Mouse (Mus musculus) forebrain, embryonic 16.5 days (tissue): ENCODE data around the gene Ifna4. TPM values are rescaled to one million over a fixed set of nuclear protein-coding genes. Genes with fewer than 3 reads are reported as not detected.
"Not testable (repeated sequence)": the region's sequence is repeated elsewhere in the genome, so short reads cannot be mapped to it uniquely, and the experiment has no call there.

ENCODE experiments used
- ATAC-seq: fragments of 200-750 bp; cut with Nextera tagmentation; 2 replicates; pipeline ENCODE4 v1.8.0; 2017; ENCODE audit warnings: mild to moderate bottlenecking, moderate library complexity
- H3K27ac ChIP-seq: fragments of 300-500 bp; sonication (generic); 2 replicates; pipeline ENCODE4 v1.5.1; 2014; ENCODE audit warnings: low read length, control low read depth
- H3K27me3 ChIP-seq: fragments of 300-500 bp; sonication (generic); replicated peaks from 2 replicates; pipeline ENCODE4 v1.6.1; 2014; ENCODE audit warnings: low read length; ENCODE audit not compliant: control insufficient read depth, insufficient read depth
- H3K36me3 ChIP-seq: fragments of 300-500 bp; sonication (generic); 2 replicates; pipeline ENCODE4 v1.6.1; 2014; ENCODE audit not compliant: control insufficient read depth, insufficient read depth
- H3K4me1 ChIP-seq: fragments of 300-500 bp; sonication (generic); replicated peaks from 2 replicates; pipeline ENCODE4 v1.6.1; 2014; ENCODE audit warnings: low read length; ENCODE audit not compliant: control insufficient read depth, insufficient read depth
- H3K4me2 ChIP-seq: fragments of 300-500 bp; sonication (generic); 2 replicates; pipeline ENCODE4 v1.6.1; 2014; ENCODE audit warnings: mild to moderate bottlenecking, low read length, control low read depth
- H3K4me3 ChIP-seq: fragments of 300-500 bp; sonication (generic); replicated peaks from 2 replicates; pipeline ENCODE4 v1.5.1; 2014; ENCODE audit warnings: mild to moderate bottlenecking, low read length, control low read depth
- H3K9ac ChIP-seq: fragments of 300-500 bp; sonication (generic); replicated peaks from 2 replicates; pipeline ENCODE4 v1.6.1; 2014; ENCODE audit warnings: low read depth, low read length, control low read depth
- H3K9me3 ChIP-seq: fragments of 300-500 bp; sonication (generic); 2 replicates; pipeline ENCODE4 v1.6.1; 2016; ENCODE audit warnings: low read length; ENCODE audit not compliant: control insufficient read depth
- WGBS: fragments of 180-500 bp; shearing (Covaris S2); extraction: QIAGEN DNeasy Blood & Tissue Kit; methylation state at CpG from one replicate; pipeline ENCODE4 v1.1.7; 2014; 5-methylcytosine and 5-hydroxymethylcytosine counted together
- polyA plus RNA-seq: library from polyadenylated mRNA; unstranded; fragments of >200 nt; fragmentation: Nextera tagmentation; extraction: Ambion mirVana; gene quantifications from 2 replicates; pipeline ENCODE4 v1.2.1, GENCODE M21; 2015

The Ifna4 gene
- polyA plus RNA-seq = not detected in 2 replicates

DNA sequence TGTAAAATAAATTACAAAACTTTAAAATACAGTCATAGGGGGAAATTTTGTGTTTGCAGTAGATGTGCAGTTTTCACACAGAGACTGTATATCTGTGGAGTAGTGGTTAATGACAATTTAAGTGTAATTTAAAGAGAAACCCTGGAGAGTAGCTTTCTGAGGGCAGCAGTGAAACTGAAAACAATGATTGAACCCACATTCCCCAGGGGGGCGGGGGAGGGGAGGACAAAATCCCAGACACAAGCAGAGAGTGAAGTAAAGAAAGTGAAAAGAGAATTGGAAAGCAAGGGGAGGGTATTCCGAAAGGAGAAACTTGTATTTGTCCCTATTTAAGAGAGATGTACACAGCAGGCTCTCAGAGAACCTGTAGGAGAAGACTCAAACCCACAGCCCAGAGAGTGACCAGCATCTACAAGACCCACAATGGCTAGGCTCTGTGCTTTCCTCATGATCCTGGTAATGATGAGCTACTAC is at the start of gene Ifna4:
Gene Ifna4, plus strand, starts transcription at position 424 of the 474 bp plus-strand sequence.
- Histone ChIP-seq H3K4me3 (no peak within 1 kb of the TSS), H3K9ac (no peak within 1 kb of the TSS), H3K4me1 (no peaks in the 10 kb centered on the region), H3K27ac (no peak within 1 kb of the TSS), H3K9me3 (no peaks in the 10 kb centered on the region), H3K36me3 (no peaks in the 10 kb centered on the region), H3K4me2 (no peak within 1 kb of the TSS), H3K27me3 (no peaks in the 10 kb centered on the region)
- no peak for ATAC-seq
- 29% methylated on average over 2 of the region's 2 CpGs for WGBS

DNA sequence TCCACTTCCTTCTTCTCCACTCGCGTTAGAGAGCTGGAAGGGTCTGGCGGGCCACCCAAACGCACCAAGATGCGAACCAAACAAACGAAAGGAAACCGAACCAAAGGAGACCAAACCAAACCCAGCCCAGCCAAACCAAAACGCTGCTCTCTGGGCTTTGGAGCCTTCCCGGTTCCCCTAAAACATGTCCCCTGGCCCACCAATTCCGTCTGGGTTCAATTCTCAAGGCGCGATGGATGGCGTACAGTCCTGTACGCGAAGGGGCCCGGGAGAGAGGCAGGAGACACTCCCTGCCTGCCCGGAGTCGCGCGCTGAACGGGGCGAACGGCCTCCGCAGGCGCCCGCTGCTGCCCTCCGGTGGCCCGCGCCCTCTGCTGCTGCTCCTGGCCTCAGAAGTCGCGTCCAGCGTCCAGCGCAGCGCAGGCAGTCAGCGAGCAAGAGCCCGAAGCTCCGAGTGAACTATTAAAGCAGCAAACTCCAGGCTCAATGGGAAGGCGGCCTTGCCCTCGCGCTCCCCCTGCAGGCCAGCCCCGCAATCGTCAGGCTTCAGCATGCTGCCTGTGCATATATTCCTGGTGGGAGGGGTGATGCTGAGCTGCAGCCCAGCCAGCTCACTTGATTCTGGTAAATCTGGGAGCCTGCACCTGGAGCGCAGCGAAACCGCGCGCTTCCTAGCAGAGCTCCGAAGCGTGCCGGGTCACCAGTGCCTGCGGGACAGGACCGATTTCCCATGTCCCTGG is 47.6 kb upstream of the Ifna4 start, which contains the start of gene Gm13275:
Gene Gm13275, plus strand, starts transcription at position 552 of the 740 bp plus-strand sequence.
- not testable (repeated sequence) for ATAC-seq, H3K9me3 ChIP-seq, H3K27ac ChIP-seq, H3K4me1 ChIP-seq, H3K9ac ChIP-seq, H3K36me3 ChIP-seq, H3K27me3 ChIP-seq, H3K4me2 ChIP-seq, H3K4me3 ChIP-seq
- 0% methylated on average over 6 of the region's 52 CpGs for WGBS

DNA sequence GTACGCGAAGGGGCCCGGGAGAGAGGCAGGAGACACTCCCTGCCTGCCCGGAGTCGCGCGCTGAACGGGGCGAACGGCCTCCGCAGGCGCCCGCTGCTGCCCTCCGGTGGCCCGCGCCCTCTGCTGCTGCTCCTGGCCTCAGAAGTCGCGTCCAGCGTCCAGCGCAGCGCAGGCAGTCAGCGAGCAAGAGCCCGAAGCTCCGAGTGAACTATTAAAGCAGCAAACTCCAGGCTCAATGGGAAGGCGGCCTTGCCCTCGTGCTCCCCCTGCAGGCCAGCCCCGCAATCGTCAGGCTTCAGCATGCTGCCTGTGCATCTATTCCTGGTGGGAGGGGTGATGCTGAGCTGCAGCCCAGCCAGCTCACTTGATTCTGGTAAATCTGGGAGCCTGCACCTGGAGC is 44.6 kb upstream of the Ifna4 start, which contains the start of gene Gm13279:
Gene Gm13279, plus strand, starts transcription at position 301 of the 400 bp plus-strand sequence.
- not testable (repeated sequence) for H3K4me2 ChIP-seq, H3K27ac ChIP-seq, H3K4me3 ChIP-seq, H3K9me3 ChIP-seq, H3K4me1 ChIP-seq, H3K9ac ChIP-seq, ATAC-seq, H3K36me3 ChIP-seq, H3K27me3 ChIP-seq
- no CpG with 5 or more reads among the region's 28 CpGs for WGBS

DNA sequence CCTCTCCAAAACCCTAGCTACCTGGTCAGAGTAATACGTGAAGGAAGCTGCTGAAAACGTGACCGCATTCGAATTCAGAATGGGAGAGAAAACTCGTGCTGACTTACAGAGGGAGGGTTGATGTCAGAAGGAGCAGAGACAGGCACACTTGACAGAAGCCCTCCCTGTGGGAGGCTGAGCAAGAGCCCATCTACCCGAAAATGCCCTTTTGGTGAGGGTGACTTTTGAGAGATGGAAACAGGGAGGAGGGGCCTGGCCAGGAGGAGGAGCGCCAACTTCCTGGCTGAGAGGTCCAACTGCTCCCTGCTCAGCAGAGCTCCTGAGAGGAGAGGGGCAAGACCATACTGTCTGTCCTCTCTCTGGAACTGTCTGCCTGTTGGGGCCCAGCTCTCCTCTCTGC is 42.3 kb upstream of the Ifna4 start, which contains the start of gene Gm13285:
Gene Gm13285, plus strand, starts transcription at position 301 of the 400 bp plus-strand sequence.
- not testable (repeated sequence) for H3K27me3 ChIP-seq, H3K27ac ChIP-seq, H3K36me3 ChIP-seq, H3K4me1 ChIP-seq, H3K9me3 ChIP-seq, ATAC-seq, H3K9ac ChIP-seq, H3K4me2 ChIP-seq, H3K4me3 ChIP-seq
- WGBS = 33% methylated on average over 1 of the region's 7 CpGs

DNA sequence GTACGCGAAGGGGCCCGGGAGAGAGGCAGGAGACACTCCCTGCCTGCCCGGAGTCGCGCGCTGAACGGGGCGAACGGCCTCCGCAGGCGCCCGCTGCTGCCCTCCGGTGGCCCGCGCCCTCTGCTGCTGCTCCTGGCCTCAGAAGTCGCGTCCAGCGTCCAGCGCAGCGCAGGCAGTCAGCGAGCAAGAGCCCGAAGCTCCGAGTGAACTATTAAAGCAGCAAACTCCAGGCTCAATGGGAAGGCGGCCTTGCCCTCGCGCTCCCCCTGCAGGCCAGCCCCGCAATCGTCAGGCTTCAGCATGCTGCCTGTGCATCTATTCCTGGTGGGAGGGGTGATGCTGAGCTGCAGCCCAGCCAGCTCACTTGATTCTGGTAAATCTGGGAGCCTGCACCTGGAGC is 38.7 kb upstream of the Ifna4 start, which contains the start of gene Gm13287:
Gene Gm13287, plus strand, starts transcription at position 301 of the 400 bp plus-strand sequence.
- not testable (repeated sequence) for H3K36me3 ChIP-seq, H3K4me3 ChIP-seq, ATAC-seq, H3K4me1 ChIP-seq, H3K9ac ChIP-seq, H3K27me3 ChIP-seq, H3K27ac ChIP-seq, H3K9me3 ChIP-seq, H3K4me2 ChIP-seq
- no CpG with 5 or more reads among the region's 29 CpGs for WGBS

DNA sequence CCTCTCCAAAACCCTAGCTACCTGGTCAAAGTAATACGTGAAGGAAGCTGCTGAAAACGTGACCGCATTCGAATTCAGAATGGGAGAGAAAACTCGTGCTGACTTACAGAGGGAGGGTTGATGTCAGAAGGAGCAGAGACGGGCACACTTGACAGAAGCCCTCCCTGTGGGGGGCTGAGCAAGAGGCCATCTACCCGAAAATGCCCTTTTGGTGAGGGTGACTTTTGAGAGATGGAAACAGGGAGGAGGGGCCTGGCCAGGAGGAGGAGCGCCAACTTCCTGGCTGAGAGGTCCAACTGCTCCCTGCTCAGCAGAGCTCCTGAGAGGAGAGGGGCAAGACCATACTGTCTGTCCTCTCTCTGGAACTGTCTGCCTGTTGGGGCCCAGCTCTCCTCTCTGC is 36.4 kb upstream of the Ifna4 start, which contains the start of gene Gm13288:
Gene Gm13288, plus strand, starts transcription at position 301 of the 400 bp plus-strand sequence.
- not testable (repeated sequence) for H3K9me3 ChIP-seq, ATAC-seq, H3K4me1 ChIP-seq, H3K36me3 ChIP-seq, H3K27me3 ChIP-seq, H3K9ac ChIP-seq, H3K27ac ChIP-seq
- peak within 1 kb of the TSS; percentile 31; the same call in 1 of the 2 replicates for H3K4me2 ChIP-seq
- H3K4me3 ChIP-seq = 0 out of 2 replicates have a peak within 1 kb of the TSS, but pooled peaks have one; percentile 20
- WGBS = no CpG with 5 or more reads among the region's 8 CpGs

DNA sequence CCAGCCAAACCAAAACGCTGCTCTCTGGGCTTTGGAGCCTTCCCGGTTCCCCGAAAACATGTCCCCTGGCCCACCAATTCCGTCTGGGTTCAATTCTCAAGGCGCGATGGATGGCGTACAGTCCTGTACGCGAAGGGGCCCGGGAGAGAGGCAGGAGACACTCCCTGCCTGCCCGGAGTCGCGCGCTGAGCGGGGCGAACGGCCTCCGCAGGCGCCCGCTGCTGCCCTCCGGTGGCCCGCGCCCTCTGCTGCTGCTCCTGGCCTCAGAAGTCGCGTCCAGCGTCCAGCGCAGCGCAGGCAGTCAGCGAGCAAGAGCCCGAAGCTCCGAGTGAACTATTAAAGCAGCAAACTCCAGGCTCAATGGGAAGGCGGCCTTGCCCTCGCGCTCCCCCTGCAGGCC is 35.9 kb upstream of the Ifna4 start:
- H3K4me3 ChIP-seq = 0 out of 2 replicates have a peak overlapping the region, but pooled peaks have one; percentile 20
- peak overlapping the region; percentile 31; the same call in 1 of the 2 replicates for H3K4me2 ChIP-seq
- not testable (repeated sequence) for H3K27ac ChIP-seq, H3K9me3 ChIP-seq, H3K27me3 ChIP-seq, H3K36me3 ChIP-seq, ATAC-seq, H3K9ac ChIP-seq, H3K4me1 ChIP-seq
- WGBS = 0% methylated on average over 12 of the region's 34 CpGs

DNA sequence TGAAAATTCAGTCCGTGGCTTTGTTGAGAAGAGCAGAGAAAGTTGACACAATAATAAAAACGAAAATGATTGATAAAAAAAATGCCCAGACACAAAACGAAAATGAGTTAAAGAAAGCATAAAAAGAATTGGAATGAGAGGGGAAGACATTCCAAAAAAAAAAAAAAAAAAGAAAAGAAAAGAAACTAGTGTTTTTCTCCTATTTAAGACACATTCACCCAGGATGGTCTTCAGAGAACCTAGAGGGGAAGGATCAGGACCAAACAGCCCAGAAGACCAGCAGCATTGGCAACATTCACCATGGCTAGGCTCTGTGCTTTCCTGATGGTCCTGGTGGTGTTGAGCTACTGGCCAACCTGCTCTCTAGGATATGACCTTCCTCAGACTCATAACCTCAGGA is 25.7 kb upstream of the Ifna4 start, which contains the start of gene Ifna7:
Gene Ifna7, plus strand, starts transcription at position 301 of the 400 bp plus-strand sequence.
- H3K4me3 ChIP-seq = no peak within 1 kb of the TSS
- H3K27me3 ChIP-seq = no peaks in the 10 kb centered on the region
- H3K9ac ChIP-seq = no peak within 1 kb of the TSS
- no peaks in the 10 kb centered on the region for H3K9me3 ChIP-seq
- H3K4me1 ChIP-seq = no peaks in the 10 kb centered on the region
- H3K36me3 ChIP-seq = no peaks in the 10 kb centered on the region
- WGBS = 73% methylated on average over 3 of the region's 3 CpGs
- H3K27ac ChIP-seq = no peak within 1 kb of the TSS
- H3K4me2 ChIP-seq = no peak within 1 kb of the TSS
- ATAC-seq = no peak

DNA sequence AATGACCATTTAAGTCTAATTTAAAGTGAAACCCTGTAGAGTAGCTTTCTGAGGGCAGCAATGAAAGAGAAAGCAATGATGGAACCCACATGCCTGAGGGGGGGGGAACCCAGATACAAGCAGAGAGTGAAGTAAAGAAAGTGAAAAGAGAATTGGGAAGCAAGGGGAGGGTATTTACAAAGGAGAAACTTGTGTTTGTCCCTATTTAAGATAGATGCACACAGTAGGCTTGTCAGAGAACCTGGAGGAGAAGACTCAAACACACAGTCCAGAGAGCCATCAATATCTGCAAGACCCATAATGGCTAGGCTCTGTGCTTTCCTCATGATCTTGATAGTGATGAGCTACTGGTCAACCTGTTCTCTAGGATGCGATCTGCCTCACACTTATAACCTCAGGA is 22.0 kb upstream of the Ifna4 start, which contains the start of gene Ifna11:
Gene Ifna11, plus strand, starts transcription at position 301 of the 400 bp plus-strand sequence.
- no peak within 1 kb of the TSS for H3K9ac ChIP-seq
- H3K4me1 ChIP-seq = no peaks in the 10 kb centered on the region
- ATAC-seq = no peak
- no peaks in the 10 kb centered on the region for H3K9me3 ChIP-seq
- no peaks in the 10 kb centered on the region for H3K36me3 ChIP-seq
- no peak within 1 kb of the TSS for H3K4me3 ChIP-seq
- H3K27ac ChIP-seq = no peak within 1 kb of the TSS
- no peaks in the 10 kb centered on the region for H3K27me3 ChIP-seq
- H3K4me2 ChIP-seq = no peak within 1 kb of the TSS
- 86% methylated on average over 1 of the region's 1 CpGs for WGBS
